Mouse (Mus musculus): ENCODE measurements around the gene Slc5a4b. TPM values are rescaled to one million over a fixed set of nuclear protein-coding genes. Genes with fewer than 3 reads are reported as not detected.

Slc5a4b gene
- polyA plus RNA-seq, 1 experiment from 2014 or later = not detected

DNA sequence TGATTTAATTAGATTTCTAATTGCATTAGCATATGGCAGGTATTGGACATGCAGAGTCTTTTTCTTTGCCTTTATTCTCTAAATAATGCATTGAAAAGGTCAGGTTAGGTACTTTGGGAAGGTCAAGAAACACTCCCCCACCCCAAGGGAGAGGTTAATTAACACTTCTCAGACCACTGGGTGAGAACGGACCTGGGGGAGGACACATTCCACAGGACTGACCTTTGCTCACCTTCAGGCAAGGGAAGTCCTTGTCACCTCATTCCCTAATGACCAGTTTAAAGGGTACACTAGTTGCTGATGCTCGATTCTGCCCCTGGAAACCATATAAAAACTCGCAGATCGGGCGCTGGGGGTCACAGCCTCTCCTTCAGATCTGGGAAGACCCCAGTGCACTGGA, 81.5 kb downstream of the Slc5a4b start:
- H3K9me3 ChIP-seq (ENCODE audit: control insufficient read depth, low read length) = peaks cover 5% of the 10 kb centered on the region; the same call in 1 of the 2 replicates
- H3K27me3 ChIP-seq (ENCODE audit: control insufficient read depth, insufficient read depth, low read length) = no peaks in the 10 kb centered on the region
- H3K4me3 ChIP-seq (ENCODE audit: control insufficient read depth in 1 of 2, insufficient read depth in 1 of 2, low read depth in 1 of 2, low read length in 2 of 2) = no peak overlapping the region
- no peak overlapping the region for H3K27ac ChIP-seq (replicated peaks in 1 of 2; ENCODE audit: control insufficient read depth in 1 of 2, insufficient read depth in 1 of 2, low read depth in 2 of 2, low read length in 2 of 2)
- no peaks in the 10 kb centered on the region for H3K36me3 ChIP-seq (ENCODE audit: control insufficient read depth, insufficient read depth, low read length)
- no peak for ATAC-seq (ENCODE audit: insufficient number of reproducible peaks, insufficient read depth, low FRiP score, low read depth)
- H3K4me1 ChIP-seq (ENCODE audit: control insufficient read depth in 2 of 2, insufficient read depth in 2 of 2, low read length in 2 of 2) = peaks cover 7 to 15% of the 10 kb centered on the region in 2 experiments; a peak in 3 of 4 replicates
- 72% methylated on average over 5 of the region's 5 CpGs for WGBS
- H3K4me2 ChIP-seq (ENCODE audit: low read length) = no peak overlapping the region
- no peak overlapping the region for H3K9ac ChIP-seq (ENCODE audit: low read length)

DNA sequence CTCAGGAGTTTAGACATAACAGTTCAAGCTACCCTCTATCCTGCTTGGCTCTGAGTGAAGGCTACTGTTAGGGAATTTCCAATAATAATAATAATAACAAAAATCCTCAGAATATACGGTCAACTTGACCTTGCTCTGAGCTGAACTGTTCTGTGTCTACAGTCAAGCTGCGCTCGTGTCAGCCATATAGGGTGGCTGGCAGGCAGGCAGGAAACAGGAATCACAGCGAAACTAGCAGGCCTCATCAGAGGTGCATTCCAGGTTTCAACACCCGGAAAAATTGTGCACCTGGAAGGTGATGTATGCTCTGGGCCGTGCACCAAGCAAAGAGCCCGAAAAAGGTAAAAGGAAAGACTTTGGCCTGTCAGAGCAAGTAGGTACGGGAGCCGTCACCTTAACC, 82.4 kb downstream of the Slc5a4b start:
- no peak overlapping the region for H3K27ac ChIP-seq (replicated peaks in 1 of 2; ENCODE audit: control insufficient read depth in 1 of 2, insufficient read depth in 1 of 2, low read depth in 2 of 2, low read length in 2 of 2)
- 64% methylated on average over 9 of the region's 9 CpGs for WGBS
- H3K4me2 ChIP-seq (ENCODE audit: low read length) = no peak overlapping the region
- peaks cover 5% of the 10 kb centered on the region; the same call in 1 of the 2 replicates for H3K9me3 ChIP-seq (ENCODE audit: control insufficient read depth, low read length)
- ATAC-seq (ENCODE audit: insufficient number of reproducible peaks, insufficient read depth, low FRiP score, low read depth) = no peak
- H3K36me3 ChIP-seq (ENCODE audit: control insufficient read depth, insufficient read depth, low read length) = no peaks in the 10 kb centered on the region
- H3K4me1 ChIP-seq (ENCODE audit: control insufficient read depth in 2 of 2, insufficient read depth in 2 of 2, low read length in 2 of 2) = peaks cover 7 to 12% of the 10 kb centered on the region in 2 experiments; a peak in 3 of 4 replicates
- H3K27me3 ChIP-seq (ENCODE audit: control insufficient read depth, insufficient read depth, low read length) = no peaks in the 10 kb centered on the region
- no peak overlapping the region for H3K9ac ChIP-seq (ENCODE audit: low read length)
- no peak overlapping the region for H3K4me3 ChIP-seq (ENCODE audit: control insufficient read depth in 1 of 2, insufficient read depth in 1 of 2, low read depth in 1 of 2, low read length in 2 of 2)

DNA sequence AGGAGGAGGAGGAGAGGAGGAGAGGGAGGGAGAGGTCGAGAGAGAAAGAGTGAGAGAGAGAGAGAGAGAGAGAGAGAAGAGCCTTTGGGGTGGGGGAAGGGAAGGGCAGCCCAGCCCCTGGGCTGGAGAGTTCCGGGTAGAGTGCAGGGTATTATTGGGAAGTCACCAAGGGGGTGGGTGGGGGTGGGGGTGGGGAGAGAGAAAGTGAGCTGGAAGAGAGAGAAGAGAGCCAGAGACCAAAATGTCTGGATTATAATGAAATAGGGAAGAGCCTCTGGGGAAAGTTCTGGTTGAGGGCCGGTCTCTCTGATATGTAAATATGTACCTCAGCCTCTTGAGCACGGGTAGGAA, 82.8 kb downstream of the Slc5a4b start:
- no peak overlapping the region for H3K27ac ChIP-seq (replicated peaks in 1 of 2; ENCODE audit: control insufficient read depth in 1 of 2, insufficient read depth in 1 of 2, low read depth in 2 of 2, low read length in 2 of 2)
- no peak overlapping the region for H3K4me3 ChIP-seq (ENCODE audit: control insufficient read depth in 1 of 2, insufficient read depth in 1 of 2, low read depth in 1 of 2, low read length in 2 of 2)
- no peaks in the 10 kb centered on the region for H3K36me3 ChIP-seq (ENCODE audit: control insufficient read depth, insufficient read depth, low read length)
- 17% methylated on average over 4 of the region's 4 CpGs for WGBS
- no peak overlapping the region for H3K9ac ChIP-seq (ENCODE audit: low read length)
- H3K9me3 ChIP-seq (ENCODE audit: control insufficient read depth, low read length) = peaks cover 5% of the 10 kb centered on the region; the same call in 1 of the 2 replicates
- H3K4me2 ChIP-seq (ENCODE audit: low read length) = no peak overlapping the region
- H3K27me3 ChIP-seq (ENCODE audit: control insufficient read depth, insufficient read depth, low read length) = no peaks in the 10 kb centered on the region
- H3K4me1 ChIP-seq (ENCODE audit: control insufficient read depth in 2 of 2, insufficient read depth in 2 of 2, low read length in 2 of 2) = peaks cover 7 to 8% of the 10 kb centered on the region in 2 experiments; a peak in 3 of 4 replicates
- ATAC-seq (ENCODE audit: insufficient number of reproducible peaks, insufficient read depth, low FRiP score, low read depth) = no peak

DNA sequence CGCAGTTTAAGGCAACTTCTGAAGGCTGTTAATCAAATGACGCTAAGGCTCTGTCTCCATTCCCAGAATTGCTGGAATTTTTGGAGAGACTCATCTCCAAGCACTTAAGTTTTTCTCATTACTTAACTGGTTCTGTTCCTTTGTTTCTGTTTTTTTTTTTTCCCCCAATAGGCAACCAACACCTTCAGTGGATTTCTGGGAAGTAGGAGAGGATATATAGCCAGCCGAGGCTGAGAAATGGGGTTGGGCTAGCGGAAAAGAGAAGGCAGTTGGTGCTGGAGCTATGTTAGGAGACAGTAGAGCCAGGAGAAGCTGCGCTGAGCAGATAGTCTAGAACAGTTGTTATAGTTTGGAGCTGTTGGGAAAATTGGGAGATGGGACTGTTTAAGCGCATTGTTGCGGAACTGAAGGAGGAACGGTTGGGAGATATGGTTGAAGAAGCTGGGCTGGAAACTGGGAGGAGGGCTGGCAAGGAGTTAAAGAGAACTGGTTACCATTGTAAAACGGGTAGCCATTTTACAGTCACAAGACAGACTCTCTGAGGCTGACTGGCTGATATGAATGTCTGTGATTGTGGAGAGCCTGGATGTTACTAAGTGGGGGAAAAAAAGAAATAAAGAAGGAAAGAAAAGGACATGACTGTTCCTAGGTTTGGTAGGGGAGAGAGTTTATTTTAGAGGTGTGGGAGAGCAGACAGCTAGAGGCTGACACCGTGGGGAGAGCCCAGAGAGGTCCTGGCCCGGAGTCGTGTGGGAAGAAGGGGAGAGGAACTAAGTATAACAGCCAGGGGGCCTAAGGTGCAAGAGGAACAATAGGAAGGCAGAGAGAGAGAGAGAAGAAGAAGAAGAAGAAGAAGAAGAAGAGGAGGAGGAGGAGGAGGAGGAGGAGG, 83.4 kb downstream of the Slc5a4b start:
- no peak overlapping the region for H3K9ac ChIP-seq (ENCODE audit: low read length)
- H3K4me3 ChIP-seq (ENCODE audit: control insufficient read depth in 1 of 2, insufficient read depth in 1 of 2, low read depth in 1 of 2, low read length in 2 of 2) = no peak overlapping the region
- no peak overlapping the region for H3K4me2 ChIP-seq (ENCODE audit: low read length)
- no peaks in the 10 kb centered on the region for H3K36me3 ChIP-seq (ENCODE audit: control insufficient read depth, insufficient read depth, low read length)
- H3K27ac ChIP-seq (replicated peaks in 1 of 2; ENCODE audit: control insufficient read depth in 1 of 2, insufficient read depth in 1 of 2, low read depth in 2 of 2, low read length in 2 of 2) = 0 out of 4 replicates have a peak overlapping the region, but pooled peaks of 1 of the 2 experiments have one; percentile 14
- no peak for ATAC-seq (ENCODE audit: insufficient number of reproducible peaks, insufficient read depth, low FRiP score, low read depth)
- WGBS = 49% methylated on average over 12 of the region's 12 CpGs
- peaks cover 5% of the 10 kb centered on the region; the same call in 1 of the 2 replicates for H3K9me3 ChIP-seq (ENCODE audit: control insufficient read depth, low read length)
- peaks cover 7% of the 10 kb centered on the region in 2 experiments; a peak in 2 of 4 replicates for H3K4me1 ChIP-seq (ENCODE audit: control insufficient read depth in 2 of 2, insufficient read depth in 2 of 2, low read length in 2 of 2)
- H3K27me3 ChIP-seq (ENCODE audit: control insufficient read depth, insufficient read depth, low read length) = no peaks in the 10 kb centered on the region

DNA sequence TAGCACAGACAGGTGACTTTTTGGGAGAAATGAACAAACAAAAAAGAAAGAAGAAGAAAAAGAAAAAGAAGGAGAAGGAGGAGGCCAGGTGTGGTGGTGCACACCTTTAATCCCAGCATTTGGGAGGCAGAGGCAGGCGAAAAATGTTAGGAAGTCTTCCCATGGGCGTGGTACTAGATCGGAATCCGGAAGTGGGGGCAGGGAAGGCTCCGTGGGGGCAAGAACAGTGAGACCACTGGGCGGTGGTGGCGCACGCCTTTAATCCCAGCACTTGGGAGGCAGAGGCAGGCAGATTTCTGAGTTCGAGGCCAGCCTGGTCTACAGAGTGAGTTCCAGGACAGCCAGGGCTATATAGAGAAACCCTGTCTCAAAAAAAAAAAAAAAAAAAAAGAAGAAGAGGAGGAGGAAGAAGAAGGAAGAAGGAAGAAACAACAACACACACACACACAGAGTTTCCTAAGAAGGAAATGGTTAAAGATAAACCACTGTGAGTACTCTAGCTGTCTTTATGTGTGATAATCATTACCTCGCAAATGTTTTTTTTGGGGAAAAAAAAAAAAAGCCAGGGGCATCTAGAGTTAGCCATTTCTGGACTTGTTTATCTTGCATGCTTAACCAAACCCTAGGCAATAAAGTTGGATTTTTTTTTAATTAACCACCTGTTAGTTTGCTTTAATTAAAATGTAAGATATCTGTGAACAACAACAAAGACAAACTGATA, 85.1 kb downstream of the Slc5a4b start:
- 86% methylated on average over 10 of the region's 10 CpGs for WGBS
- H3K9ac ChIP-seq (ENCODE audit: low read length) = no peak overlapping the region
- H3K4me3 ChIP-seq (ENCODE audit: control insufficient read depth in 1 of 2, insufficient read depth in 1 of 2, low read depth in 1 of 2, low read length in 2 of 2) = no peak overlapping the region
- no peak for ATAC-seq (ENCODE audit: insufficient number of reproducible peaks, insufficient read depth, low FRiP score, low read depth)
- H3K9me3 ChIP-seq (ENCODE audit: control insufficient read depth, low read length) = peaks cover 5% of the 10 kb centered on the region; the same call in 1 of the 2 replicates
- no peak overlapping the region for H3K4me2 ChIP-seq (ENCODE audit: low read length)
- no peaks in the 10 kb centered on the region for H3K36me3 ChIP-seq (ENCODE audit: control insufficient read depth, insufficient read depth, low read length)
- peaks cover 4% of the 10 kb centered on the region in 2 experiments; a peak in 1 of 4 replicates for H3K4me1 ChIP-seq (ENCODE audit: control insufficient read depth in 2 of 2, insufficient read depth in 2 of 2, low read length in 2 of 2)
- no peaks in the 10 kb centered on the region for H3K27me3 ChIP-seq (ENCODE audit: control insufficient read depth, insufficient read depth, low read length)
- no peak overlapping the region for H3K27ac ChIP-seq (replicated peaks in 1 of 2; ENCODE audit: control insufficient read depth in 1 of 2, insufficient read depth in 1 of 2, low read depth in 2 of 2, low read length in 2 of 2)

DNA sequence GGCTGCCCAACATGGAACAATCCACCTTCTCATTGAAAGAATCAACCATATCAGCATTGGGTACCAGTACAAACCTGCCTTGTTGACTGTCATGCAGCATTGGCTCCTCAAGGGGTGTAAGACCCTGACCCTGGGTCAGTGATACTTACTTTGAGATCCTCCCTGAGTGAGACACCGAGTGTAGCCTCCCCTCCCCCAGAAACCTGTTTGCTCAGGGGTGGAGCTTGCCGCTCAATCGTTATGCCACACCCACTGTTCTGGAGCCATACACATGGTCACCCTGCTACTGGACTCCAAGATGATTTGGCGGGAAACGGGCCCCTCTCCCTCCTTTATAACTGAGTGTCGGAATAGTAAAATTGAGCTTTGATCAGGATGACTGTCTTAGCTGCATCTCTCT, 86.8 kb downstream of the Slc5a4b start:
- ATAC-seq (ENCODE audit: insufficient number of reproducible peaks, insufficient read depth, low FRiP score, low read depth) = no peak
- peaks cover 5% of the 10 kb centered on the region; the same call in 1 of the 2 replicates for H3K9me3 ChIP-seq (ENCODE audit: control insufficient read depth, low read length)
- no peak overlapping the region for H3K4me2 ChIP-seq (ENCODE audit: low read length)

DNA sequence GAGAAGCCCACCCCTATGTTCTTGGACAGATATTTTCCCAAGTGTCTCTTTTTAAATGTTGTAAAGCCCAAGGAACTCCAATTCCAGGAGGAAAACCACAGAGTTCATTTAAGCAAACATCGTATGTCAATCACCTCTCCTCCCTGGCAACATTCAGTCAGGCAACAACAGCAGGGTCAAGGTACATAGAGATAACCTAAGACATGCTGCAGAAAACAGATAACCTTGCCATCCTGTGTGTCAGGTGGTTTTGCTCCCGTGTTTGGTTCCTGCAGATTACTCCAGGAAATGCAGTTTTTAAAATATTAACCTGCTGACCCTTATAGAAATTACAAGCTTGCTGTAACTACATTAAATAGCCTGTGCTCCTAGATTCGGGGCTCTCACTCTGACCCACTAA, 89.0 kb downstream of the Slc5a4b start:
- Histone ChIP-seq H3K36me3 (ENCODE audit: control insufficient read depth, insufficient read depth, low read length) (no peaks in the 10 kb centered on the region), H3K4me3 (ENCODE audit: control insufficient read depth in 1 of 2, insufficient read depth in 1 of 2, low read depth in 1 of 2, low read length in 2 of 2) (no peak overlapping the region), H3K27me3 (ENCODE audit: control insufficient read depth, insufficient read depth, low read length) (no peaks in the 10 kb centered on the region), H3K9me3 (ENCODE audit: control insufficient read depth, low read length) (peaks cover 5% of the 10 kb centered on the region; the same call in 1 of the 2 replicates), H3K4me2 (ENCODE audit: low read length) (no peak overlapping the region), H3K9ac (ENCODE audit: low read length) (no peak overlapping the region), H3K27ac (replicated peaks in 1 of 2; ENCODE audit: control insufficient read depth in 1 of 2, insufficient read depth in 1 of 2, low read depth in 2 of 2, low read length in 2 of 2) (no peak overlapping the region), H3K4me1 (ENCODE audit: control insufficient read depth in 2 of 2, insufficient read depth in 2 of 2, low read length in 2 of 2) (no peaks in the 10 kb centered on the region)
- 43% methylated on average over 3 of the region's 3 CpGs for whole genome bisulfite sequencing
- no peak for ATAC-seq (ENCODE audit: insufficient number of reproducible peaks, insufficient read depth, low FRiP score, low read depth)

More for the DNA sequence above, 86.8 kb downstream of the Slc5a4b start:
- 88% methylated on average over 6 of the region's 6 CpGs for WGBS
- Histone ChIP-seq H3K9ac (ENCODE audit: low read length) (no peak overlapping the region), H3K36me3 (ENCODE audit: control insufficient read depth, insufficient read depth, low read length) (no peaks in the 10 kb centered on the region), H3K4me1 (ENCODE audit: control insufficient read depth in 2 of 2, insufficient read depth in 2 of 2, low read length in 2 of 2) (peaks cover 4% of the 10 kb centered on the region in 2 experiments; a peak in 1 of 4 replicates), H3K27ac (replicated peaks in 1 of 2; ENCODE audit: control insufficient read depth in 1 of 2, insufficient read depth in 1 of 2, low read depth in 2 of 2, low read length in 2 of 2) (no peak overlapping the region), H3K4me3 (ENCODE audit: control insufficient read depth in 1 of 2, insufficient read depth in 1 of 2, low read depth in 1 of 2, low read length in 2 of 2) (no peak overlapping the region), H3K27me3 (ENCODE audit: control insufficient read depth, insufficient read depth, low read length) (no peaks in the 10 kb centered on the region)
